Mouse (Mus musculus) R1 (cell line): ENCODE data around the gene Dmbx1.

Source experiments
- DNase-seq: peaks from one replicate; pipeline ENCODE4 v3.0.0-alpha.2; 2018; ENCODE audit warnings: low read depth, low spot score

Gene Dmbx1

GRCm38 (mm10) chr4:115940681-115941080 is 955 bp upstream of the Dmbx1 start:
- DNase-seq = no peak

- DNase-seq = peak; percentile 34
Observed at GRCm38 (mm10) chr4:115938276-115939160, 1.2 kb downstream of the Dmbx1 start.

GRCm38 (mm10) chr4:115937061-115937976 is 2.4 kb downstream of the Dmbx1 start:
- no peak for DNase-seq

GRCm38 (mm10) chr4:115936646-115937045 is 3.1 kb downstream of the Dmbx1 start:
- no peak for DNase-seq

- peak; percentile 40 for DNase-seq
Observed at GRCm38 (mm10) chr4:115935835-115936581, 3.7 kb downstream of the Dmbx1 start.

- DNase-seq = no peak
Observed at GRCm38 (mm10) chr4:115931556-115932088, 8.1 kb downstream of the Dmbx1 start.

GRCm38 (mm10) chr4:115927637-115928036 is 12.1 kb downstream of the Dmbx1 start:
- no peak for DNase-seq

GRCm38 (mm10) chr4:115923262-115923880 is 16.4 kb downstream of the Dmbx1 start:
- DNase-seq = no peak

- DNase-seq = no peak
Observed at GRCm38 (mm10) chr4:115922688-115923087, 17.0 kb downstream of the Dmbx1 start.

- no peak for DNase-seq
Observed at GRCm38 (mm10) chr4:115919911-115920310, 19.8 kb downstream of the Dmbx1 start.

GRCm38 (mm10) chr4:115911586-115911985 is 28.1 kb downstream of the Dmbx1 start:
- DNase-seq = no peak

GRCm38 (mm10) chr4:115908641-115909040 is 31.1 kb downstream of the Dmbx1 start:
- no peak for DNase-seq

- DNase-seq = no peak
Observed at GRCm38 (mm10) chr4:115907994-115908393, 31.7 kb downstream of the Dmbx1 start.

GRCm38 (mm10) chr4:115906791-115907190 is 32.9 kb downstream of the Dmbx1 start:
- no peak for DNase-seq

GRCm38 (mm10) chr4:115905701-115906100 is 34.0 kb downstream of the Dmbx1 start:
- no peak for DNase-seq

GRCm38 (mm10) chr4:115904375-115904774 is 35.4 kb downstream of the Dmbx1 start:
- no peak for DNase-seq

- DNase-seq = peak; percentile 68
Observed at GRCm38 (mm10) chr4:115902816-115903215, 36.9 kb downstream of the Dmbx1 start.

GRCm38 (mm10) chr4:115897901-115898631 is 41.7 kb downstream of the Dmbx1 start:
- peak; percentile 79 for DNase-seq

GRCm38 (mm10) chr4:115894281-115894680 is 45.4 kb downstream of the Dmbx1 start:
- peak; percentile 24 for DNase-seq

GRCm38 (mm10) chr4:115890553-115890952 is 49.2 kb downstream of the Dmbx1 start, which contains the start of gene 6430628N08Rik:
Gene 6430628N08Rik, plus strand, starts transcription at chr4:115890665.
- no peak for DNase-seq
